Mouse (Mus musculus) myocyte (in vitro differentiated cells): ENCODE results near the gene Iars.

Source experiments
- CEBPB ChIP-seq: IDR thresholded peaks from 2 replicates; pipeline ENCODE4 v1.6.1; 2011; ENCODE audit warnings: mild to moderate bottlenecking, moderate library complexity; ENCODE audit not compliant: poor library complexity, insufficient read depth, severe bottlenecking
- E2F4 ChIP-seq: IDR thresholded peaks from one replicate; pipeline ENCODE4 v1.6.1; 2011; ENCODE audit warnings: mild to moderate bottlenecking, control low read depth, moderate library complexity; ENCODE audit not compliant: insufficient read depth
- MAX ChIP-seq: IDR thresholded peaks from one replicate; pipeline ENCODE4 v1.6.1; 2011; ENCODE audit warnings: low read depth, mild to moderate bottlenecking, control low read depth
- MYOD1 ChIP-seq, 3 experiments: IDR thresholded peaks; one replicate each; pipeline ENCODE4 v1.6.1; 2011; ENCODE audit warnings: control low read depth in 2 of 3, low read depth in 2 of 3, mild to moderate bottlenecking in 2 of 3, moderate library complexity in 1 of 3; ENCODE audit not compliant: insufficient read length in 2 of 3, control insufficient read depth in 1 of 3
- MYOG ChIP-seq, 3 experiments: IDR thresholded peaks; one replicate each; pipeline ENCODE4 v1.6.1; 2011; ENCODE audit warnings: control low read depth in 2 of 3, low read depth in 2 of 3, mild to moderate bottlenecking in 2 of 3; ENCODE audit not compliant: insufficient read length in 2 of 3, control insufficient read depth in 1 of 3, insufficient read depth in 1 of 3
- POLR2A ChIP-seq: IDR thresholded peaks from one replicate; pipeline ENCODE4 v1.6.1; 2011; ENCODE audit warnings: low read depth, mild to moderate bottlenecking, control low read depth, moderate library complexity; ENCODE audit not compliant: insufficient read length
- POLR2AphosphoS2 ChIP-seq: IDR thresholded peaks from one replicate; pipeline ENCODE4 v1.6.1; 2011; ENCODE audit warnings: low read depth, control low read depth; ENCODE audit not compliant: insufficient read length
- REST ChIP-seq: IDR thresholded peaks from one replicate; pipeline ENCODE4 v1.6.1; 2011; ENCODE audit warnings: mild to moderate bottlenecking, control low read depth, moderate library complexity; ENCODE audit not compliant: insufficient read depth, insufficient read length
- SRF ChIP-seq: IDR thresholded peaks from one replicate; pipeline ENCODE4 v1.6.1; 2011; ENCODE audit warnings: low read depth; ENCODE audit not compliant: control insufficient read depth, insufficient read length
- TCF12 ChIP-seq: IDR thresholded peaks from one replicate; pipeline ENCODE4 v1.6.1; 2011; ENCODE audit warnings: mild to moderate bottlenecking, control low read depth; ENCODE audit not compliant: poor library complexity, insufficient read depth, severe bottlenecking
- USF1 ChIP-seq: IDR thresholded peaks from one replicate; pipeline ENCODE4 v1.6.1; 2011; ENCODE audit warnings: low read depth, mild to moderate bottlenecking, control low read depth, moderate library complexity

GRCm38 (mm10) chr13:49712047-49712721, 30.3 kb downstream of the Iars start:
- no peak for TF ChIP-seq POLR2A
- TF ChIP-seq TCF12, result no peak
- TF ChIP-seq CEBPB, result no peak
- no peak for TF ChIP-seq MAX
- no peak for TF ChIP-seq USF1
- TF ChIP-seq MYOG (IDR thresholded peaks at IDR 0.05; ENCODE audit: control insufficient read depth in 1 of 3, insufficient read depth in 1 of 3, insufficient read length in 2 of 3, low read depth in 2 of 3), result no peak
- no peak for TF ChIP-seq MYOD1 (IDR thresholded peaks at IDR 0.05; ENCODE audit: control insufficient read depth in 1 of 3, insufficient read length in 2 of 3, low read depth in 2 of 3)
- no peak for TF ChIP-seq REST
- no peak for TF ChIP-seq E2F4
- peak; percentile 7 for TF ChIP-seq POLR2AphosphoS2
- no peak for TF ChIP-seq SRF
